Mouse (Mus musculus) liver, embryonic 14.5 days (tissue): ENCODE measurements around the gene C1qb.

ENCODE experiments used
- CTCF ChIP-seq: IDR thresholded peaks from 2 replicates; pipeline ENCODE4 v1.5.1; 2016; ENCODE audit warnings: antibody characterized with exemption, low read depth, control low read depth
- EP300 ChIP-seq: IDR thresholded peaks from 2 replicates; pipeline ENCODE4 v1.6.1; 2016; ENCODE audit warnings: antibody characterized with exemption, low read depth

- TF ChIP-seq CTCF (no peak), EP300 (no peak)
These were observed 1.7 kb upstream of the C1qb start for GRCm38 (mm10) chr4:136887714-136888113.
